Mouse (Mus musculus): ENCODE data around the gene Arih2. TPM values are rescaled to one million over a fixed set of nuclear protein-coding genes. Genes with fewer than 3 reads are reported as not detected.
"Not testable (repeated sequence)": the region's sequence is repeated elsewhere in the genome, so short reads cannot be mapped to it uniquely, and the experiment has no call there.

Arih2 gene
- total RNA-seq (2015; ENCODE audit: low replicate concordance) (36.0 and 49.4 TPM in 2 replicates), total RNA-seq (2017; ENCODE audit: low replicate concordance) (77.1 and 79.9 TPM in 2 replicates)

DNA sequence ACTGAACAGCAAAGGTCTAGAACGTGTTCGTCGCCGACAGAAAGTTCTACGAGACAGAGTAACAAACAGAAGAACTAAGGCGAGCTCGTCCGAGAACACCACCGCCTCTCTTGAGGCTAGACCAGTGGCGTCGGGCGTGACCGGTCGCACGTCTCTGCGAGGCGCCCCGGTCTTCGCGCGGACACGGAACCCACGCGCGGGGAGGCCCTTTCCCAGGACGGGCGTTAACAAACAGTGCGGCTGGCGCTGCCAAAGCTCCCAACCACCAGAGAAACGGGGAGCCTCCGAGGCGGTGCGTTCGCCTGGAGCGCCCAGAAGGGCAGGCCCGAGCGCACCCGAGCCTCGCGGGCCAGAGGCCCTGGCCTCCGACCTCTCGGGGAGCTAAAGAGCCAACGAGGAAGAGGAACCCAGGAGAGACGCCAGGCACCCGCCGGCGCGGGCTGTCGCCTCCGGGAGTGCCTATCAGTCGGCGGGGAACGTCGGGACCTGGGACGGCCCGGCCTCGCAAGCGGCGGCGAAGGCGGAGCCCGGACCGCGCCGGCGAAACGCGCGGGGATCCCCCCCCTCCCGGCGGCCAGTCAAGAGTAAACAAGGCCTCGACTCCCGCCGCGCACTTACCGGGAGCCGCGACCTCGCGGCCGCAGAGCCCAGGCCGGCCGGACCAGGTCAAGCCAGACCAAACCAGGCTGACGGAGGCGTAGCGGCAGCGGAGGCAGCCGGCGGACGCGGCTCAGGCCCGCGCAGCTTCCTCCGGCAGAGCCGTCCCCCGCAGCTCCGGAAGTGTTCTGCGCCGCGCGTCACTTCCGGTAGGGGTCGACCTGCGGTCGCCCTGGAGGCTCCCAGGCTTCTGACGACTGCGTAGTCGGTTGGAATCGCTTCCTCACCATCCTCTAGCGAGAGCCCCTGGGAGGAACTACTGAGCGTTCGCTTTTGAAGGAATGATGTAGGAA, at the start of gene Arih2:
TSS of gene Arih2 (minus strand) at position 776 of the 950 bp plus-strand sequence.
- ATAC-seq (replicated peaks; ENCODE audit: low FRiP score, poor library complexity, severe bottlenecking): peak; percentile 97

DNA sequence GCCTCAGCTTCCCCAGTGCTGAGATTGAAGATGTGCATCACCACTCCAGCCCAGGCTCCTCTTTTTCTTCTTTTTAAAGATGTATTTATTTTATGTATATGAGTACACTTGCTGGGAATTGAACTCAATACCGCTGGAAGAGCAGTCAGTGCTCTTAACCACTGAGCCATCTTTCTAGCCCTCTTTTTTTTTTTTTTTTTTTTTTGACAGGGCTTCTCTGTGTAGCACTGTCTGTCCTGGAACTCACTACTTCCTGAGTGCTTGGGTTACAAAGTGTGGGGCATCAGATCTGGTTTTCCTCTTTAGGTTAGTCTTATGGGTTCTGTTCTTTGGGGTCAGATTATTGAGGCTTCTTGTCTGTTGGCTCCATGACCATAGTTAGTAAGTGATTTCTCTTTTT, 45.3 kb upstream of the Arih2 start:
- no peak for ATAC-seq (replicated peaks; ENCODE audit: low FRiP score, poor library complexity, severe bottlenecking)

DNA sequence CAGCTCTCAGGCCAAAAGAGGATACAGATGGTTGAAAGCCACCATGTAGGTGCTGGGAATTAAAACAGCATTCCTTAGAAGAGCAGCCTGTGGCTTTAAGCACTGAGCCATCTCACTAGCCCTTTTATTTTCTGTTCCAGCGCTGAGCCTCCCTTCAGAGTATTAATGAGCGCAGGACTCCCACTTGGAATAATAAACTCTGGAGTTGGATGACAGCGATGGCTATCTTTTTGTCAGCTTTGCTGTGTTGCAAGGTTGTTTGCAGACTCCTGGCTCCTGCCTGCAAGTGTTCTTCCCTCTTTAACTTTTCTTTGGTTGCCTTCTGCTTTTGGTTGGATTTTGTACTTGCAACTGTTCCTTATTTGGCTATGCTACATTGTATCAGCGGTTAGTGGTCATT, 44.8 kb upstream of the Arih2 start:
- ATAC-seq (replicated peaks; ENCODE audit: low FRiP score, poor library complexity, severe bottlenecking): no peak

DNA sequence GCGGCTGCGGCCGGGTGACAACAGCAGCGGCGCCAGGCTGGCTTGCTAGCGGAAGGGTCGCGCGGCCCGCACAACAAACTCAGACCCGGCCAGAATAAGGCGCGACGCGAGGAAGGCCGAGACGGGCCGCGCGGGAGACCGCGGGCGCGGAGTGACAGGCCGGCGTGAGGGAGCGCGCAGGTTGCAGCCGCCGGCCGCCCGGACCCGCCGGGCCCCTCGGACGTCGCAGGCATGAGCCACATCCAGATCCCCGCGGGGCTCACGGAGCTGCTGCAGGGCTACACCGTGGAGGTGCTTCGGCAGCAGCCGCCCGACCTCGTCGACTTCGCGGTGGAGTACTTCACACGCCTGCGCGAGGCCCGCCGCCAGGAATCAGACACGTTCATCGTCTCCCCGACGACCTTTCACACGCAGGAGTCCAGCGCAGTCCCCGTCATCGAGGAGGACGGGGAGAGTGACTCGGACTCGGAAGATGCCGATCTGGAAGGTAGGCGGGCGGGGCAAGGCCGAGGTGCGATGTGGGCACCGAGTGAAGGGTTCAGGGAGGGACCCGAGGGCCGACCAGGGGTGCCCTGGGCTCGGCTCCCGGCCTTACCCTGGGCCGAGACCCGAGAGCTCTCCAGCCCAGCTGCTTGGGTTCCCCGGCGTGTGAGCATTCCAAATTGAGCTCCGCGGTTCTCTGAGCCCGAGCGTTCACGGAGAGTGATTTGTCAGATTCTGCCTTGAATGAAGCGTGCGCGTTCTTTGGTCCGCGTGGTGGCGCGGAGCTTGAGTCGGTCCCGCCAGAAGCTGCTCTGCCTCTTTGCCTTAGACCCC, 43.2 kb upstream of the Arih2 start:
- peak; percentile 45 for ATAC-seq (replicated peaks; ENCODE audit: low FRiP score, poor library complexity, severe bottlenecking)

DNA sequence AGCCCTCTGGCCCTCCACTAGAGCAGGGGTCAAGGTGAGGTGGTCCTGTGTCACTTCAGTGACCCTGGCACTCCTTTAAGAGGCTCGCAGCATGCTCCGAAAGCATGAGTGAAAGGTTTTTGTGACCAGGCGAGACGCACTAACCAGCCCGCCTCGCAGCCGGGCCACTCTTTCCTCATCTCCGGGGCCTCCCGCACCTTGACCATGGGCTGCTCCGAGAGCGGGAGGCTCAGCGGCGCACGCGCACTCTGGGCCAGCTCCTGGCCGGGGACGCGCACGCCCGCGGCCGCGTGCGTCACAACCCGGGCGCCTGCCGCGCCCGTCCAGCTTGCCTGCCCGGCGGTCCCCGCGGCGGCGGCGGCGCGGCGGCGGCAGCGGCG, 42.6 kb upstream of the Arih2 start:
- ATAC-seq (replicated peaks; ENCODE audit: low FRiP score, poor library complexity, severe bottlenecking): peak; percentile 77

DNA sequence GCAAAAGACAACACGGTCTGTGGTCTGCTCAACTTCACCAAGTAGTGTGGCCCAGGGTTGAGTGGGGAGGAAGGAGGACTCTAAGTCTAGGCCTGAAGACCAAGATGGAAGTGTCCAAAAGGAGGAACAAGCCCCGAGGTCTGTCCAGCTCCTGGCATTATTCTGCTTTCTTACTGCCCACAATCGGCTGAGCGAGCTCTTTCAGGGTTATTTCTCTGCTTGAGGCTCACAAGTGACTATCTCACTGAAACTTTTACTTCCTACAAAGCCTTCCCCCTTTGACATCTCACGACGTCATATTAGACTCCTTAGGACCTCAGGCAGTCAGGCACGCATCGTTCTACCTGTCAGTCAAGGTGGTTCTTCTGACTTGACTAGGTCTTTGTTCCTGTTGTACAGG, 42.2 kb upstream of the Arih2 start:
- ATAC-seq (replicated peaks; ENCODE audit: low FRiP score, poor library complexity, severe bottlenecking): no peak

DNA sequence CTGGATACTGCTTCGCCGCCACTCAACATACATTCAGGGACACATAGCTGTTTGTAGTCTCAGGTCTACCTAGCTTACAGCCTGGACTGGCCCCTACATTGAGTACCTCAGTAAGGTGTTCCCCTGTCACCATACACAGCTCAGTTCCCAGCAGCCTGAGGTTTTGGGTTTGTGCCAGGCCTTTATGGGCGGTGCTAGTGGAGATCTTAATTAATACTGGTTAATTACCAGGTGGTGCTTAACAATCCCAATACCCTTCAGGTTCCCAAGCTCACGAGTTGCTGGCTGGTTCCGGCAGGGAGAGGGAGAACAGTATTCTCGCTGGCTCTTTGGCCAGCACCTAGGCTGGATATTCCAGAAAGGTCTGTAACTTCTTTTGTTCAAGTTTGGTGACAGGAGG, 41.7 kb upstream of the Arih2 start:
- no peak for ATAC-seq (replicated peaks; ENCODE audit: low FRiP score, poor library complexity, severe bottlenecking)

DNA sequence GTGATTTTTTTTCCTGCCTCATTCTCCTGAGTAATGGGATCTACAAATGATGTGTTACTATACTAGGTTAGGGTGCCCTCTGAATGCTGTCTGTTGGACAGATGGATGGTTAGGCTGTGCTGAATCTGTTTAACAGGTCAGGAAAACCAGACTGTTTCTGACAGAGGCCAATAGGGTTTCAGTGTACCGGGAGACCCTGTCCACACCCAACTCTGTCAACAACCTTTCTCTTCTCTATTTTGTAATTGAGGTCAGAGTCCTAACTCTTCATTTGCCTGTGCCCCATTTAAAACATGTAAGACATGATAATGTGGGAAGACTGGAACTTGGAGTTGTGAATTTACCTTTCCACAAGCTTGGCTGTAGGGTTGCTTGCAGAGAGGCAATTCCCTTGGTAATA, 40.8 kb upstream of the Arih2 start:
- no peak for ATAC-seq (replicated peaks; ENCODE audit: low FRiP score, poor library complexity, severe bottlenecking)

DNA sequence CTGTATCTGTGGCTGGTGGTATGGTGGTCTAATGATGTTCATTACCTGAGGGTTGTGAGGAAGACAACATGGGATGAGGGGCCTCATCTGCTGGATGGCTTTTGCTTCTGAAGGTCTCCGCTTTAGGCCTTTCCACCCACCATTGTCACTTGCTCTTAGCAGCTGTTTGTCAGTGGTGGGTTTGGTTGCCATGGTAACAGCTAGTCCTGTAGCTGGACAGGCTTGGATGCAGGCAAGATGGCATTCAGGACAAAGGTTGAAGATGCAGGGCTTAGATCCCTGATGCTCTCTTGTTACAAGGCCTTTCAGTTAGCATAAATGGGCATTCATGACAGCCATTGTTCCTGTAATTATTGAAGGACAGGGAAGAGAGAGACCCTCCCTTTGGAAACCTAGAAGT, 39.9 kb upstream of the Arih2 start, which contains the start of gene Prkar2a:
TSS of gene Prkar2a (plus strand) at position 209 of the 400 bp plus-strand sequence.
- no peak for ATAC-seq (replicated peaks; ENCODE audit: low FRiP score, poor library complexity, severe bottlenecking)

DNA sequence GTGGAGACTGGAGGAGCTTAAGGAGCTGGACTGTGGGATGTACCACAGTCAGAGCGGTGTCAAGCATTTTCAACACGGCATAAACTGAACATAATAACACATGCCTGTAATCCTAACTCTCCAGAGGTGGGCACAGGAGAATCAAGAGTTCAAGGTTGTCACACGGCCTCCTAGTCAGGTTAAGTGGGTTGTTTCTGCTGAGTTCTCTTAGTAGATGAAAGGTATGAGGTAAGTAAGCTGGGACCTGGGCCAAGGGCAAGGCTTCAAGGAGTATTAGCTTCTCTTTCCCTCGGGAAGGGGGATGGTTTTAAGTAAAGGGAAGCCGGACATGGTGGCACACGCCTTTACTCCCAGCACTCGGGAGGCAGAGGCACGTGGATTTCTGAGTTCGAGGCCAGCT, 39.3 kb upstream of the Arih2 start:
- no peak for ATAC-seq (replicated peaks; ENCODE audit: low FRiP score, poor library complexity, severe bottlenecking)

DNA sequence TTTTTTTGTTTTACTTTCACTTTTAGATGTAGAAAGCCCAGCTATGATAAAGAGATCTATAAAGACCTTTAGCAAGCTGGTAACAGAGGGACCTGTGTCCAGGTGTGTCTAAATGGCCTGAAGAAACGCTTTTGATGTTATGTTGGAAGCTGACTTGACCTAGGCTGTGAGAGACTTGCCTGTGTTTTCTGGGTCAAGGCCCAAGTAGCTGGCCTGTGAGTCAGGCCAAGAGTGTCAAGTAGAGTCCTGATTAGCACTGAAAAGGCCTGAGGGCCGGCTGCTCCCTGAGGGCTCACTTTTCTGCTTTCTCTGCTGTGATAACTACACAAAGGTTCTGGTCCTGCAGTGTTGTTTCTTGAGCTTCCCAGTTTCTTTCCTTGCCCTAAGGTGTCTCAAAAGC, 38.5 kb upstream of the Arih2 start:
- no peak for ATAC-seq (replicated peaks; ENCODE audit: low FRiP score, poor library complexity, severe bottlenecking)

DNA sequence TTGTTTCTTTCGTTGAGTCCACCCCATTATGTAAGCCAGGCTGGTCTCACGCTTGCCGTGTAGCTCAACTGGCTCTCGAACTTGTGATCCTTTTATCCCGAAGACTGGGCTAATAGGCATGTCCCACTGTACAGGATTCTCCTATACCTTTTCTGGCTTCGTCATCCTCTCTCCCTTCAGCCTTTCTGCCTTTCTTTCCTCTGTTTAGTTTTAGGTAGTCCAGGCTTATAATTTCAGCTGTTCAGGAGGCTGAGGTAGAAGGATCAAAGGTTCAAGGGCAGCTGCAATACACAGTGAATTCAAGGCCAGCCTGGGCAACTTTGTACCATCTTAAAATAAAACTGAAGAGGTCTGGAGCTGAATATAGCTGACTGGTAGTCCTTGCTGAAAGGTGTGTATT, 38.0 kb upstream of the Arih2 start:
- no peak for ATAC-seq (replicated peaks; ENCODE audit: low FRiP score, poor library complexity, severe bottlenecking)

DNA sequence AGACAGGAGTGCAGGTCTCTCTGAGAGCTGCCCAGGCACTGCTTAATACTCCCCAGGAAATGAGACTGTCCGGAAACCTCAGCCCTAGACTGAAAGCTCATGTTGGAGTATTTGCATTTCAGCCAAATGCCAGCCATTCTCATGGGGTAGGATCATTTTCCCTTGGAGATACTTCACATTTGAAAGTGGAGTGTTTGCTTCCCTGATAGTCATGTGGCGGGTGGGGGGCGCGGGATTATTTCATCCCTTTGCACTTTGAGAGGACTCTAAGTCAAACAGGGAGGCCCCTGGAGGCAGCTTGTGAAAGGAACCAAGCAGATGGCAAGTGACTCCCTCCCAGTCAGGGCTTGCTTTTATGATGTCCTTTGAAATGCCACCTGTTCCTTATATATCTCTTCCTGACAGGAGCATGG, 37.3 kb upstream of the Arih2 start:
- no peak for ATAC-seq (replicated peaks; ENCODE audit: low FRiP score, poor library complexity, severe bottlenecking)

DNA sequence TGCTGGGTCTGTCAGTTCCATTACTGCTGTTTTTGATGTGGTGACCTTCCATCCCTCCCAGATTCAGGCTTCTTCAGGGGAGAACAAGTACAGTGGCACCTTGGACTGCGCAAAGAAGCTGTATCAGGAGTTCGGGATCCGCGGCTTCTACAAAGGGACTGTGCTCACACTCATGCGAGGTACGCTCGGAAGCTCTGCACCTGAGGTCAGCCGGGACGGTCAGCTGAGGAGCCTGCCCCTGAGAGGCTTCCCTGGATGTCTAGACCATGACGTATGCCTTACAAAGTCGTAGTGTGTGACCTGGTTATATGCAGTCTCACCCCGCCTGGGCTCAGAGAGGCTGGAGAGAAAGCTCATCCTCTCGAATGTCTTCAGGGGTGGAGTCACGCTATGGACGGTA, 30.8 kb upstream of the Arih2 start:
- no peak for ATAC-seq (replicated peaks; ENCODE audit: low FRiP score, poor library complexity, severe bottlenecking)

DNA sequence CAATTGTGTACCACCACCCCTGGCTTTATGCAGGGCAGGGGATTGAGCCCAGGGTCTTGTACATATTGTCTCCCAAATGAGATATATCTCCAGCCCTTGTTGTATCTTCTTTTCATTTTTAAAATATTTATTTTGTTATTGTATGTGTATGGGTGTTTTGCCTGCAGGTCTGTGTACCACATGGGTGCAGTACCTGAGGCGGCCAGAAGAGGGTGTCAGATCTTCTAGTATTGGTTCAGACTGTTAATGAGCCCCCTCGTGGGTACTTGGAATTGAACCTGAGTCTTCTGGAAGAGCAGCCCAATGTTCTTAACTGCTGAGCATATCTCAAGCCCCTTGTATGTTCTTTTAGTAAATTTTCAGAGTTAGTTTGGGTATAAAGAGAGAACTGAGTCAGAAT, 24.0 kb upstream of the Arih2 start:
- ATAC-seq (replicated peaks; ENCODE audit: low FRiP score, poor library complexity, severe bottlenecking): no peak

DNA sequence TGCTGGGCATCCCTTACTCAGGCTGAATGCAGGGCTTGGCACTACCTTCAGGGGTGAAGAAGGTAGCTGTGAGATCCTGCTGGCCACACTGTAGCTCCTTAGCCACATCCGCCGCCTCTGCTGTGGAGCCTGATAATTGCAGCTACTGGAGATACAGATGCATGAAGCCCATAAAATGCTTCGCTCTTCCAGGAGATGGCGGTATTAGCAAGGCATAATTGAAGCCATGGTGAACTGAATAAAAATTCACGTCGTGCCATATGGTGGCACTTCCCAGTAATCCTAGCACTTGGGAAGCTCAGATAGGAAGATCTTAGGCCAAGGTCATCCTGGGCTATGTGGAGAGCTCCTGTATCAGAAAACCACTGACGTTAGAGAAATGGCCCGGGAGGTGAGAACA, 20.7 kb upstream of the Arih2 start:
- ATAC-seq (replicated peaks; ENCODE audit: low FRiP score, poor library complexity, severe bottlenecking): peak; percentile 57; the same call in 1 of the 2 replicates

DNA sequence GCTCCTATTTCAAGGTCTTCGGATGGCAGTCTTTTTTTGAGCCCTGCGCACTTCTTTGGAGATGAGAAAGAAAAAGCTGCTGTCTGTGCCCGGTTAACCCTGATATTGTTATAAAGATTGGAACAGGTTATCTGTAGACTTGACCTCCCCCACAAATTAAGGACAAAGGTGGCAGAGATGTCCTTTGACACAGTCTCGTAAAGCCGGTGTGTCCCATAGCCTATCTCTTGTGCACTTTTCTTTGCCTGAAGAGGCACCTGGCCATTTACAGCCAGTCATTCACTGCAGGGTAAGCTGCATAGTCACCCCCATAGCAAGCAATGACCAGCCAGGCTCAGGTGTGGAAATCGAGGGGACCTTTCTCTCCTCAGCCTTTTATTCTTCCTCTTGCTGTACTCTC, 13.5 kb upstream of the Arih2 start:
- no peak for ATAC-seq (replicated peaks; ENCODE audit: low FRiP score, poor library complexity, severe bottlenecking)

DNA sequence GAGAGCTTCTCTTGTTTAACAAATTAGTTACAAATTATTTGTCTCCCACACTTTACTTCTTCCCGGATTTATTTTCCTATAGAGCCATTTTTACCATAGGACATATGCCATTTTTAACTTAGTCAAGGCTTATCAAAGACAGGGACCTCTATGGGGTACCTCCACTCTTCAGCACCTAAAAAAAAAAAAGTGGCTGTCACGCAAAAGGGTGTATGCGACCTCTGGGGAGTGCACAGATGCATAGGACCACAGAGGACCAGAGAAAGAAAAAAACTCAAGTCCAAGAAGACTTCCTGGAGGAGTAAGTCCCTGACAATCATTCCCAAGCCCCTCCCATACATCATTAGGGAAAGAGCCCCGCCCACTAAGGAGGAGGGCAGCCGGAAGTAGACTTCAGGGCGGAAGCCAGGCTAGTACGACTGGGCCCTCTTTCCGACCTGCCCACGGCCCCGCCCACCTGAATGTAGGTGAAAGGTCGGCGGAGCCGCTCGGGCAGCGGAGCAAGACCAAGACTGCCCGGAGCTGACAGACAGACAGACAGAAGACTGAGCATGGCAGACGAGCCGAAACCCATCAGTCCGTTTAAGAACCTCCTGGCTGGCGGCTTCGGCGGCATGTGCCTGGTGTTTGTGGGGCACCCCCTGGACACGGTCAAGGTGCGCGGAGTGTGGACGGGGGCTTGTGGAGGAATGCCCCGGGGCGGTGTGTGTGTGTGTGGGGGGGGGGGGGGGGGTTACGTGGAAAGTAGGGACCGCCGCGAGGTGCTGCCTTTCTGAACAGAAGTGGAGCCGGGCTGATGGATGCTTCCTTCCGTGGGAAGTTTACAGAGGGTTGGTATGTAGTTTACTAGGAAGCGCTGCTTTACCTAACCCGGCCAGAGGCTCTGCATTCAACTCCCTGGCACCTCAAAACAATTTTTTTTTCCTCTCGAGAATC, 12.8 kb upstream of the Arih2 start, which contains the start of gene Slc25a20:
TSS of gene Slc25a20 (plus strand) at position 412 of the 936 bp plus-strand sequence.
- peak; percentile 99 for ATAC-seq (replicated peaks; ENCODE audit: low FRiP score, poor library complexity, severe bottlenecking)

DNA sequence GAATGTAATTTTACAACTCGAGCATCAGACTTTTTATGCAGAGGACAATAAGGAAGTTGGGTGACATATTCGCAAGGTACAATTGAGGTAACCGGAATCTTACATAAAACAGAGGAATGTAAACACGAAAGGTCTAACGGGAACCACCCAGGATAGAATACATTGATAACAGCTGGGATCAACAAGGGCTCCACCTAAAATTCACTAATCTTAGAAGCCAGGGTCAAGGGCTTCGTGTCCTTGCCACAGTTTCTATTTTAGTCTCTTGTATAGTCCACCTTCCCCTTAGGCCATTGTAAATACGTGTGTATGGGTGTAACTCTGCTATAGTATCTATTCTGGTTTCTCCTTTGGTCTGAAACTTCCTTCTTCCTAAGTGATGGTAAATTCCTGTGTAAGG, 6.7 kb upstream of the Arih2 start:
- not testable (repeated sequence) for ATAC-seq (replicated peaks; ENCODE audit: low FRiP score, poor library complexity, severe bottlenecking)

Data from erythroid progenitor cell, adult 5-6 weeks (primary cell).